Mouse (Mus musculus): ENCODE measurements around the gene Mks1. TPM values are rescaled to one million over a fixed set of nuclear protein-coding genes. Genes with fewer than 3 reads are reported as not detected.
"Not testable (repeated sequence)": the region's sequence is repeated elsewhere in the genome, so short reads cannot be mapped to it uniquely, and the experiment has no call there.

Mks1 gene
- total RNA-seq (2021) = 1 to 10 TPM; 1.2 to 1.5 TPM
- long read RNA-seq, experiment 1 = 0 reads
- long read RNA-seq, experiment 2, partial matches to known transcripts = 1 of 5 reads
- long read RNA-seq, experiment 2, other reads (novel, unspliced or antisense) = 2 of 5 reads

DNA sequence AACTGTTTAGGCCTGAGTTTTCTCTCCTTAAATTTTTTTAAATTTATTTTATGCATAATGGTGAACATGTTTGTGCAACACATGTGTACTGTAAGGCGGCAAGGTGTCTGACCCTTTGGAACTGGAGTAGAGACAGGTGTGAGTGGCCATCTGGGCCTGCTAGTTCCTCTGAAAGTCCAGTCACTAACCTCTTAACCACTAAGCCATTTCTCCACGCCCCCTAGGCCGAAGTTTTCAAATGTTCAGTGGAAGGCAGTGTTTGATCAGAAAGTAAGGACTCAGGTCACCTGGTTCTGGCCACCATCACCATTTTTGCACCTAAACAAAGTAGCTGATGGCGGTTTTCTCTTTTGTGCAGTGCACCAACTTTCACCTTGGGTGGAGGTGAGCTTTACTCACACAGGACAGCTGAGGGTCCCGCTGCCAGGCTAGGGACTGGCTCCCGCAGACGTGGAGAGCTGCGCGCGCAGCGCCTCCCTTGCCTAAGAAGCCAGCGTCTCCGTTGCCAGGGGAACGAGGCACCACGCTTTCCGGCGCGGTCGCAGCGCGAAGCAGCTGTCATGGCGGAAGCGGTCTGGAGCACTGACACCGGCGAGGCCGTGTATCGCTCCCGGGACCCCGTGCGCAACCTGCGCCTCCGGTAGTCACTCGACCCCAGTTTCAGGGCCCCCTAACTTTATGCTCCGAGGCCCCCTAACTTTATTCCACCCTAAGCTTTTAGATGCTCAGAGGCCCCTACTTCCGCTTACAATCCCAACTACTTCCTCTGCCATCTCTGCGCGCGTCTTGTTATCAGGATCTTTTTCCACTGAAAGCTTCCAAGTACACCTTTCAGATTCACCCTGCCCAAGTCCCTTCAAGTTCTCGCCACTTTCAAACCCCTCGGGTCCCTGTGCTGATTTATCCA, at the start of gene Mks1:
Gene Mks1, plus strand, starts transcription at position 526 of the 907 bp plus-strand sequence.
- peak; percentile 84 for DNase-seq

DNA sequence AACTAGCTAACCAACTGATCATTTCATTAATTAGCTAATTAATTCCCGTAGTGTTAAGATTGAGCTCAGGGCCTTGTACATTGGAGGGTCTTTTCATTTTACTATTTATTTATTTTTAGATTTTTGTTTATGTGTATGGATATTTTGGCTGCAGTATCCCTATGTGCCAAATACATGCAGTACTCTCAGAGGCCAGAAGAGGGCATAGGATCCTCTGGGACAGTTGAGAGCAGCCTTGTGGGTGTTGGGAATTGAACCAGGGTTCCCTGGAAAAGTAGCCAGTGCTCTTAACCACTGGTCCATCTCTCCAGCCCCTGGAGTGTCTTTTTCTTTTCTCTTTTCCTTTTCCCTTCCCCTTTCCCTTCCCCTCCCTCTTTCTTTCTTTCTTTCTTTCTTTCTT, 47.6 kb upstream of the Mks1 start:
- DNase-seq = no peak

DNA sequence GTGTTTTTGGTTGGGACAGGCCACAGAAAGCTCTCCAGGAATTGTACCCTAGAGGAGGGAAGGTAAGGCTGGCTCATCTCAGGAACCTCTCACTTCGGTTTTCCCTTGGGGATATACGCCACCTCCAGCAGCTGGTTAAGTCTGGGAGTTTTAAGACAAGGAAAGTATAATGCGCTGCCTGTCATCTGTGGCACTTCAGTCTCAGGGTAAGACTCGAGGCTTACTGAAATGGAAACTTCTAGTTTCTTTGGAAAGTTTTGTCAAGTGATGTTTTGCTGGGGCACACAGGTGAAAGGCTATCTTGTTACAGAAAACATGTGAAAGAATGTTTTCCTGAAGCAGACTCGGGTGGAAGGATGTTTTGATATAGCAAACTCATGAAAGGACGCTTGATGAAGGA, 45.6 kb upstream of the Mks1 start:
- DNase-seq = no peak

DNA sequence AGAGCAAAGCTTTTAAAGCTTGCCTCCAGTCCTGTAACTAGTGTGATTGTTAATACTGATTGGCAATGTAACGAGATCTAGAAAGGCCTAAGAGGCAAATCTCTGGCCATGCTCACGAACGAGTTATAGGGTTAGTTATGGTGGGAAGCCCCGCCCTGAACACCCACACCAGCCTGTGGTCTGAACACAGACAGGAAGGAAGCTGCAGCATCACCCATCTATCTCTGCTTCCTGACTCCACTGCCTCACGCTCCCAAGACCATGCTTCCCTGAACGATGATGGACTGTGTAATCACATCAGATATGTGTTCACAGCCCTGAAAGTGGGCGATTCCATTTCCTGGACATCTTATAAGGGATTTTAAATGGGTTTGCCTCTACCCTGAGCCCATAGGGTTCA, 44.8 kb upstream of the Mks1 start:
- no peak for DNase-seq

DNA sequence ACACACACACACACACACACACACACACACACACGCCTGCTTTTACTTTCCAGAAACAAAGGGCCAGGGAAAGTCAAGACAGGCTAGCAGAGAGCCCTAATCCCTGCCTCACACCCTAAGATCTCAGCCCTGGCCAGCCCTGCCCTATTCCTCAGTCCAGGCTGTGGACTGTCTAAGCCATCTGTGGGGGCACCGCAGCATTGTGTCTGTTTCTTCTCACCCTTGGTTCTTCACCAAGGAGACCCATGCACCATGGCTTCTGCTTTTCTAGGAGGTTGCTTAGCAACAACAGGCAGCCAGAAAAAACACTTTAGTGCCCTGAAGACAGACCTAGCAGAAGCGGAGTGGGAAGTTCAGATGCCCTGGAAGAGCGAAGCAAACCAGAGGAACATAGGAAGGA, 41.6 kb upstream of the Mks1 start:
- no peak for DNase-seq

DNA sequence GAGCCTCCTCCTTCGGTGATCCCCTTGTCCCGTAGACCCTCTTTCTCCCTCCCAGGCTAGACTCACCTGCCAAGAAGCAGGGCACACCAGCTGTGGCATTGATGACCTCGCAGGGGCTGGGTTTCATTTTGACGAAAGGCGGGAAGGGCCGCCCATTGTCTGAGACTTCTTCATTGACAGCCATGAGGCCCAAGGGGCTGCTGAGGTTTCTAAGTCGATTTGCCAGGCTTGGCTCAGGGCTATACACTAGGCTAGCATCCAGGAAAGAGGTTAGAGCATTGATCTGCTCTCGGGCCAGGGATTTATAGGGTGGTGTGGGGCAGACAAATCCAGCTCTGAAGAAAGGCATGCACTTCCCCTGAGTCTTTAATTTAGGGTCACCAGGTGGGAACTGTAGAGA, 38.2 kb upstream of the Mks1 start:
- no peak for DNase-seq

DNA sequence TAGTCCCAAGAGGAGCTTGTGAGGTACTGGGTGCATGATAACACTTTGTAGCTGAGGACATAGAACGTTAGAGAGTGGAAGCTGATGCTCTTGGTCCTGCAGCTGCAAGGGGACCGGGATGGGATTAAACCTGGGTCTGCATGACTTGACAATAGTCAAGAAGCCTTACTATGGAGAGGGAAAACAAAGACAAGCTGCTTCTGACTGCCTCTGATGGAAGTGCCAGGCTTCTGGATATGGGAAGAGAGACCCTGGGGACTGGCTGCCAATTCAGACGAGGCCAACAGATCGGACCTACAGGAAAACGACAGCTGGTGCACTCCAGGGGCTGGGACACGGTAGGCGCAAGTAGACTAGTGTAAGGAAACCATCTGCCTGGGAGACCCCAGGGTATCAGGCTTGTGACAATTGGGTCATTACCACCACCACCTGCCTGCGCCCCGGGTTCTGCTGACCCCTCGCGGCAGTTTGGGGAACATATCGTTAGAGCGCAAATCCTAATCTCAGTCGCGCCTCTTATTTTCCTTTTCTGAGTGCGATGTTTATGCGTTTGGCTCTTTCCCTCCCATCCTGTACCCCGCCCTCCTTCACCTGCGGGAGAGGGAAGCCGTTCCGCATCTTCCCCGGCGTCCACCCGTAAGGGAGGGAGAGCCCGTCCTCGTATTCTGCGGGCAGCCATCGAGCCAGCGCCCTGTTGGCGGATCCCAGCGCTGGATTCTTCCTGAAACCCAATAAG, 36.1 kb upstream of the Mks1 start:
- DNase-seq = no peak

DNA sequence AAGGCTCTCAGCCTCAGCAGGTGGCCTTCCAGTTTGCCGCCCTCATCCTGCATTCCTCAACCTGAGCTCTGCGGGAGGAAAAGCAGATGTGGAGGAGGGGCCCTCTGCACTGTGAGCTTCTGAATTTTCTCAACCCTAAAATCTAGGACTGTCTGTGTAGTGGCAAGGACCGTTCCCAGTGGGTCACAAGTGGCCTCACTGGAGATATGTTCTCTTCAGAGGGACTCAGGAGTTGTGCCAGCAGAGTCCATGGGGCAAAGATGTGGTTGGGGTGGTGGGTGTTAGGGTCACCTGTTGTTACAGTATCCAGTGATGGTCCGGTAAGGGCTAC, 35.6 kb upstream of the Mks1 start:
- DNase-seq = no peak

DNA sequence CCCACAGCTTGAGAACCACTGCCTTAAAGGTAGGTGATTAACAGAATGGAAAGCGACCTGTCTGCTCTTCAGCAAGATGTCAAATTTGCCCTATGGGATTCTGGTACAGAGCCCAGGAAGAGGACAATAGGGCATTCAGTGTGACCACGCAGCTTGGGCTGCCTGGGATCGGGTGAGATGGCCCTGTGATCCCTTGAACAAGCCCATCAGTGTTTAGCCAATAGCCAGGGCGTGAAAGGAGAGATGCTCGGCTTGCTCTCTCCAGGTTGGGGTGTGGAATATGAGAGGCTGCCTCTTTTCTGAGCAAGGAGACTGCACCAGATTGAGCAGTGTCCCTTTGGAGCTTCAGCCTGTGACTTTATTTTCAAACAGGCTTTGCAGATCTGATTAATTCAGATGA, 31.5 kb upstream of the Mks1 start:
- DNase-seq = no peak

DNA sequence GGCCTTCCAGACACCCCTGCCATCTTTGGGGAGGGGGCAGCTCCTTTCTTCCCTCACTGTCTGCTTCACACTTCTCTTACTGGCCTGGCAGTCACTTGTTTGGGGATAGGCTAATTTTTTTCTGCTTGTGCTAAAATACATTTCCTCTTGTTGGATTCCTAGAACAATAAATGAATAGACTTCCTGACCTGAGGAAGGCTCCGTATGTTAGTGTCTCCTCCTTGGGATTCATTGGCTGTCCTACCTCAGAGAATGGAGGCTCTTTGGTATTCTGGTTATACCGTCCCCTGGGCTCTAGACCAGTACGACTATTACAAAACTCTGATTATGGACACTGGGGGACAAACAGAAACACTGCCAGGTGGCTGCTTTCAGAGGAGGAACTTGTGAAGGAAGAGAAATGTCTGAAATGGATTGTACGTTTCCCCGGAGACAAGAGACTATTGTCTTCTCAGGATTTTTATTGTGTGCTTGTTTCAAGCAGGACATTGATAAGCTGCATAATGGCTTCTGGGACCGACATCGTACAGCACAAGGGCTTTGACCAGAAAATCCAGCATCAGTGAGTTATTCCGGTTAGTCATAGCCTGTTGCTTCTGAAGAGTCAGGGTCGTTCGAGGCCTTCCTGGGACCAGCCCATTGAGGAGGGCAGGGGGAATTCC, 24.6 kb upstream of the Mks1 start, which contains the start of gene Lpo:
Gene Lpo, minus strand, starts transcription at position 51 of the 662 bp plus-strand sequence.
- no peak for DNase-seq

DNA sequence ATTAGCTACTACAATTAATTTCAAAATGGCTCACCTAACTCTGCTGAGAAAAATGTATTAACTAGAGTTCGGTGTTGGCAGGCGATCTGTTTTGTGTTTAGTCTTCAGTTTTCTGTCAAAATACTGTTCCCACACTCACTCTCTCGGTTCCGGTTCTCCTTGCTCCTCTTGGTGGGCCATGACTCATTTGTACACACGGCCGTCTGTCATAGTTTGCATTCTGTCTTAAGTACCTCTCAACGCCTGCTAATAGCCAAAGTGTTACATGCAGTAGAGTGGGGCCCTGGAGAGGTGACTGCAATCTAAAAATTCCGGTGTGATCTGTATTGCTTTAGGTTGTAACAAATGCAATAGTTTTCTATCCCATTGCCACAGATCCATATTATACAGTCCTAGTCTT, 12.3 kb upstream of the Mks1 start:
- DNase-seq = no peak

DNA sequence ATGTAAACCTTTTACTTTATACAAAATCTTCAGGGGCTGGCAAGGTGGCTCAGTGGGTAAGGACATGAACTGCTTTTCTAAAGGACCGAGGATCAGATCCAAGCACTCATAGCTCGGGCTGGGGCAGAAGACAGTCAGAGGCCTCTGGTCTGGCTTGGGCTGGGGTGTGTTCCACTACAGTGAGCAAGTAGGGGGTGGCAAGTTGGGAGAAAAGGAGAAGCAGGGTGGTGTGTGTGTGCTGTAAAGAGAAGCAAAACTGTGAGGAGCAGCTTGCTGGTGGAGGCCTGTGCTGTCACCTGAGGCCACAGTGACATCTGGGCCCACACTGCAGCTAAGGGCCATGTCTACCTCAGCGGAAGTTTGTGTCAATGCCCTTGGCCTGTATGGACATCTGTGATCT, 11.6 kb upstream of the Mks1 start:
- no peak for DNase-seq

DNA sequence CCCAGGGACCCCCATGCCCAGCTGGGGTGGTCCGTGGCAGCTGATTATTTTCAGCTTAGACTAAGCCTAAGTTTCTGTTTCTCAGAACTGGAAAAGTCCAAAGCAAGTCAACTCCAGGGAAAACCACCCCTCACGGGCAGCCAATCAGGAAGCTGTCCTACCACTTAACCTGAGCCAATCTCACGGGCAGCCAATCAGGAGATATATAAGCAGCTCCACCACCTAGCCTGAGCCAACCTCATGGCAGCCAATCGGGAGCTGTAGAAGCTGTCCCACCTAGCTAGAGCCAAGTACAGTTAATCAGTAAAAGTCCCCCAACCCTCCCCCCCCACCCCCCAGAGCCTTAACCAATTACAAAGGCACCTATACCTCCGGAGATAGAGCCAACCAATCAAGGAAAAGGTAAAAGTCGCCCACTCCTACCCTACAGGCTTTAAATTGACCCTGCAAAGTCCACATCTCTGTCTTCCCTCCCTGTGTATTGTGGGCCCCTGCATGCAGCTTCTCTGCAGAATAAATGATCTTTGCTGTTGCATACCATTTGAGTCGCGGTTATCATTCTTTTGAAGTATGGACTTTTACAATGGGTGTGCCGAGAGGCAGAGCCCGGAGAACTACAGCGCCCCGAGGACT, 5.9 kb upstream of the Mks1 start:
- DNase-seq = no peak

DNA sequence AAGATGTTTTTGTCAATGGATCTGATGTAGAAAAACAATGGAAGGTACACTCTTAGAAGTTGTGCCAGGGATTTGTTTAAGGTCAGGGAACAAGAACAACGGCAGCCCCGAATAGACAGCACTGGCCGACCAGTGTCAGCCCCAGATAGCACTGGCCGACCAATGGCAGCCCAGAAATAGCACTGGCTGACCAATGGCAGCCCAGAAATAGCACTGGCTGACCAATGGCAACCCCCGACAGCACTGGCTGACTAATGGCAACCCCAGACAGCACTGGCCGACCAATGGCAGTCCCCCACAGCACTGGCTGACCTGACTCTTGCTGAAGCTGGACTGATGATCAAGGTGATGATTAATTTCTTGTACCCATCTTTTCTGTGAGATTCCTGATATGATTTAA, 5.1 kb upstream of the Mks1 start:
- DNase-seq = no peak

DNA sequence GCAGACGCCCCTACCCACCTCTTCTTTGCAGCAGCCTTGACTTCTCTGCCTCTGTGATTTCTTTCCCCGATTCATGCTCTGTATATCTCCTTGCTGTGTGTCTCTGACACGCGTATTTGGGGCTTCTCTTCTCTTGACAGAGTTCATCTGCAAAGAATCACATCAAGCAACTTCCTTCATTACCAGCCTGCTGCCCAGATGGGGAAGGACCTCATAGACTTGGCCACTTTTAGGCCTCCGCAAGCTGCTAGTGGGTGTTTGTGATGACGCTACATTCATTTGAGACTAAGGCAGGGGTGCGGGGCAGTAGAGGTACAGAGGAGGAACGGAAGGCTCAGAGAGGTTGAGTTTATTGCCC, 561 bp downstream of the Mks1 start:
- no peak for DNase-seq

DNA sequence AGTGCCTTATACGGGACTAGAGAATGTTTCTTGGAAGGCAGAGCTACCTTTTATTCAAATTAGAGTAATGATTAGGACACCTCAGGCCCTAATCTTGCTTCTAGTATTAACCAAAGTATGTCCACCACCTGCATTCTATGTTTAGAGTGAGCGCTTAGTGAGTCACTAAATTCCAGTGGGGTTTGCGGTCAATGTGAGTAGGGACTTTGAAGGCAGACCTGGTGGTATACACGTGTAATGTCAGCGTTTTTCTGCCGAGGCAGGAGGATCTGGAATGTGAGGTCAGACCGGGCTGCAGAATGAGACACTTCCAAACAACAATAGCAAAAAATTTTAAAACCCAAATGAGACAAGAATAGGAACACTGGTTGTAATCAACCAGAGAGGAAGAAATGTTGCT, 1.5 kb downstream of the Mks1 start:
- DNase-seq = no peak

DNA sequence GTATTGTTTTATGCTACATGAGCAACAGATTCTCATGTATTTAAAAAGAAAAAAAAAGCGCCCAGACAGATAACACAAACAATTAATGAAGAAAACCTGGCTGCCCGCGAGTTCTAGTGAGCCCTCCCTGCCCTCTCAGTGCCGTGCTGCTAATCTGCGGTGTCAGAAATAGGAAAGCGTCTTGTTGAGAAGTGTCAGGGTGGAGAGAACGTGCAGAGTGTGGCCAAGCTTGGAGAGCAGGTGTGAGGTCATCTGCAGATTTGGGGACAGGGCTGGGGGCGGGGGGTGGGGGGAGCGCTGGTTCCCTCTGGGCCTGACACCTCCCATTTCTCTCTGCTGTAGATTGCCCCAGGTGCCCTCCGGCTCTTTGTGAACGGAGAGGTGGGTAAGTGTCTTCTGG, 6.3 kb downstream of the Mks1 start:
- DNase-seq = no peak

DNA sequence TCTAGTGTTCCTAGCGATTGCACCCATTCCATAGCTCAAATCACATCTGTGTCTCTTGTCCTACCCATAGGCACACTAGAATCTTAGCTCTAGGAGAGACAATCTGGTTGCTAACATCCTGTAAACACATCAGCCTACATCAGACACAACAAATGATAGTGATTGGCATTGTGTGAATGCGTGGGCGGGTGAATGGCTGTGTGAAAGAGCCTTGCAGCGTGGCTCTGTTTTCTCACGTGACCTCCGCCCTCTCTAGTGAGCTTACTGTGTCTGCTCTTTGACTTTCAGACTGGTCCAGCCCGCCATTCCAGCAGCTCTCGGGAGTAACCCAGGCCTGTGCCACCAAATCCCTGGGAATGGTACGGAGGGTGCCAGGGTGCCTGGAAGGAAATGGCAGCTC, 7.4 kb downstream of the Mks1 start:
- no peak for DNase-seq

DNA sequence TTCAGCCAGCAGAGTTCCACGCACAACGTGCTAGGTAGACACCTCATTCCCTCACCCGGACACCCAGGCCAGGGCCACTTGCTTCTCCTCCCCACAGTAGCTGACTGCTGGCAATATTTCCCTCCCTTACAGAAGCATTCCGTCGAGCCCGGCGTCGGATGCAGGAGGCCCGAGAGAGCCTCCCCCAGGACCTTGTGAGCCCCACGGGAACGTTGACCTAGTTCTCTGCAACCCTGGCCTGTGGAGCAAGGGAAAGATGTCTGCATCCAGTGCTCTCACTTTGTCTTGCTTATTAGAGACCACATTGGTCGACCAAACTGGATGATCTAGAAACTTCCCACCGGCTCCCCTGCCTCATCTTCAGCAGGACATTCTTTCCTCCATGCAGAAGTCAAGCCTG, 9.8 kb downstream of the Mks1 start:
- no peak for DNase-seq

DNA sequence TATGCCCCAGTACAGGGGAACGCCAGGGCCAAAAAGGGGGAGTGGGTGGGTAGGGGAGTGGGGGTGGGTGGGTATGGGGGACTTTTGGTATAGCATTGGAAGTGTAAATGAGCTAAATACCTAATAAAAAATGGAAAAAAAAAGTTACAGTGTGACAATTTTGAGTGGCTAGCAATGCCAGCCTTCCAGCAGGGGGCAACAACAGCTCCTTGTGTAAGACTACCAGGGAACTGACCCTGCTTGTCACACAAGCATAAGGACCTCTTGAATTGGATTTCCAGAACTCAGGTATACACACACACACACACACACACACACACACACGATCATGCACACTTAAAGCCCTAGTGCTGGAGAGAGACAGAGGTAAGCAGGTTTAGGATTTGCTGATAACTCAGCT, 13.9 kb downstream of the Mks1 start:
- DNase-seq = not testable (repeated sequence)

DNA sequence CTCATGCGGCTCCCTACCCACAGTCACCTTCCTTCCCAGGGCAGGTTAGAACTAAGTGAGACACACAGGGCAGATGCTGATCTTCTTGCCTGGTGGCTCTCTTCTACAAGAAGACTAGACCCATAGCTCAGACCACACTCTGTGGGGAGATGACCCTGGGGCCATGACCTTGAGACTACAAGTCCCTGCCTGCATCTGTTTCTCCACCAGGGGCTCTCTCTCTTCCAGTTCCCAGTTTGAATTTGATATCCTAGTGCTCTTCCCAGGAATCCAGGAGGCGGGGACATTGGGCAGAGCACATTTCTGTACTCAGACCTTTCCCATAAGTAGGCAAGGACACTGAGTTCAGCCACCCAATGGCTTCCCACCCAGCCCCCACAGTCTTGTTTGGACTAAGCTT, 17.1 kb downstream of the Mks1 start:
- no peak for DNase-seq

DNA sequence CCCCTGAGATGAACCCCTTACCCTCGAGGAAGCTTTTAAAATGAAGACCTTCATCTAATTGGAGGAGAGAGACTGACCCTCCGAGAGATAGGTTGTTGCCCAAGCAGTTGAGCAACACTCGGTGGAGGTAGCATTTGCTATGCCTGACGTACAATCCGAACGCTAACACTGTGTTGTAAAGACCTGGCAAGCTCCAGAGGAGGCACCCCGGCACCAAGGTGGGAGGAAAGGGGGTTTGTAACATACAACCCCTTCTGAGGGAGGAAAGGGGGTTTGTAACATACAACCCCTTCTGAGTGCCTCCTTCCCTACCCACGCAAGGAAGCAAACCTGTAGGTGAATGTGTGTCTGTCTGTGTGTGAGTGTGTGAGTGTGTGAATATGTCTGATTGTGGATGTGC, 18.8 kb downstream of the Mks1 start:
- DNase-seq = no peak

DNA sequence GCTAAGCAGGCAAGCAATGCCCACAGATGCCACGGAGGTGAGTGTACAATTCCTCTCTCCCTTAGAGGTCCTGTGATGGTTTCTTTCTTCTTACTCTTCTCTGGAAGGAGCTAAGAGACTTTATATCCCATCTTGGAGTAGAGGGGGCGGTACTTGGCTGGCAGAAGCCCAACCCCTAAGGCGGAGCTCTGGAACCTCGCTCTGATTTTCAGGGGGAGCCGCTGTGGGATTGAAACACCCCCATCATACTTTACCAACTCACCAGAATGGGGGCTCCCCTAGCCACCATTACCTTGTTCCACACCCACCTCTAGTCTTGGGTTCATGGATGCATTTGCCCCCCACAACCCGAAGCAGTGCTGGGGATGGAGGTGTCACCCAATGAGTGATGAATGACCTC, 22.4 kb downstream of the Mks1 start, which contains the start of gene Epx:
Gene Epx, minus strand, starts transcription at position 101 of the 400 bp plus-strand sequence.
- DNase-seq = no peak
